Mouse (Mus musculus): ENCODE data around the gene Wwp2. TPM values are rescaled to one million over a fixed set of nuclear protein-coding genes. Genes with fewer than 3 reads are reported as not detected.

Gene Wwp2
- polyA plus RNA-seq, 1 experiment from 2014 or later = 84.3 TPM

DNA sequence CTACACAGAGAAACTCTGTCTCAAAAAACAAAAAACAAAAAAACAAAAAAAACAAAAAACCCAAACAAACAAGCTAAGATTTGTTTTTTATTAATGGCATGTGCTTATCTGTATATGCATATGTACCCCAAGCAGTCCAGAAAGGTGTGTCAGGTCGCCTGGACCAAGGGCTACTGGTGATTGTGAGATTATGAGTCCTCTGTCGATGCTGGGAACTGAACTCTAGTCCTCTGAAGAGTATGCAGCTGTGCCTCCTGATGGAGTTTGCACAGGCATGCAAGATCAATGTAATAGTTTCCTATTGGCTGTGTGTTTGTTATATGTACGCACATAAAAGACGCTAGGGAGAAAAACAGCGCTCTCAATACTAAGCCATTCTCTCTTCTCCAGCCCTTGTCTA, 74.0 kb downstream of the Wwp2 start:
- 92% methylated on average over 5 of the region's 5 CpGs for WGBS
- Histone ChIP-seq H3K27me3 (no peaks in the 10 kb centered on the region), H3K9ac (no peak overlapping the region), H3K4me1 (peaks cover 4% of the 10 kb centered on the region), H3K9me3 (replicated peaks) (no peaks in the 10 kb centered on the region), H3K4me2 (replicated peaks) (no peak overlapping the region), H3K27ac (replicated peaks) (no peak overlapping the region), H3K36me3 (0 out of 2 replicates have a peak, but pooled peaks cover 4% of the 10 kb centered on the region), H3K4me3 (replicated peaks) (no peak overlapping the region)
- ATAC-seq (ENCODE audit: insufficient number of reproducible peaks, low FRiP score, low TSS enrichment, low read depth) = no peak

DNA sequence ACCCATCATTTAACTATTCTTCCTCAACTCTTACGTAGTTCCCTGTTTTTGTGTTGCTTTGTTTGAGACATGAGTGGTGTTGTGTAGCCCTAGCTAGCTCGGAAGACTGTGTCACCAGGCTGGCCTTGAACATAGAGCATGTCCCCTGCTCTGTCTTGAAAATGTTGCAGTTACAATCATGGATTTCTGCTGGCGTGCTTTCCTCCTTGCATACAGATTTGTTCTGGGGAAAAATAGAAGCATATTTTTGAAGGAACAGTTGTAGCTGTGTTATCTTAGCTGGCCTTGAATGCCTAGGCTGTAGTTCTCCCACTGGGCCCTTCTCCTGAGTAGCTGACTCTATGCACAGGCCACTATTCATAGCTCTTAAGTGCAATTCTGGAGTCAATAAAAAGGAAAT, 74.6 kb downstream of the Wwp2 start:
- H3K9ac ChIP-seq = no peak overlapping the region
- no peak overlapping the region for H3K4me3 ChIP-seq (replicated peaks)
- 0 out of 2 replicates have a peak, but pooled peaks cover 4% of the 10 kb centered on the region for H3K36me3 ChIP-seq
- no peak overlapping the region for H3K4me2 ChIP-seq (replicated peaks)
- no peak for ATAC-seq (ENCODE audit: insufficient number of reproducible peaks, low FRiP score, low TSS enrichment, low read depth)
- H3K9me3 ChIP-seq (replicated peaks) = no peaks in the 10 kb centered on the region
- H3K27ac ChIP-seq (replicated peaks) = no peak overlapping the region
- H3K27me3 ChIP-seq = no peaks in the 10 kb centered on the region
- WGBS = 84% methylated on average over 3 of the region's 3 CpGs
- H3K4me1 ChIP-seq = 0 out of 2 replicates have a peak, but pooled peaks cover under 1% of the 10 kb centered on the region

DNA sequence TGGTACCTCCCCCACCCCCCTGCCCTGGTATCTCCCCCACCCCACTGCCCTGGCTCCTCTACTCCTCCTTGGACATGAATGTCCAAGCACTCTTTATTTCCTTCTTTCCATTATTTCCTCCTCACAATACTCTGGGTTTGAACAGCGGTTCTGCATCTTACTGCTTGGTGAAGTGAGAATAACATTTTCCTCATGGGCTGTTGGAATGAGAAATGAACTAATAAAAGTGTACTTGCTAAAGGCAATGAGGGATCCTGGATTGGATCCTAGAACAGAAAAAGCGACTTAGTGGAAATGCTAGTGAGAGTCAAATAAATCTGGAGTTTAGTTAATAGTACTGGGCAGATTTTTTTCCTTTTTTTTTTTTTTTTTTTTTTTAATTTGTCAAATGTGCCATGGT, 77.1 kb downstream of the Wwp2 start:
- no peaks in the 10 kb centered on the region for H3K27me3 ChIP-seq
- no peaks in the 10 kb centered on the region for H3K4me1 ChIP-seq
- WGBS = 91% methylated on average over 2 of the region's 2 CpGs
- no peak for ATAC-seq (ENCODE audit: insufficient number of reproducible peaks, low FRiP score, low TSS enrichment, low read depth)
- H3K4me3 ChIP-seq (replicated peaks) = no peak overlapping the region
- no peak overlapping the region for H3K4me2 ChIP-seq (replicated peaks)
- H3K36me3 ChIP-seq = no peaks in the 10 kb centered on the region
- no peaks in the 10 kb centered on the region for H3K9me3 ChIP-seq (replicated peaks)
- H3K27ac ChIP-seq (replicated peaks) = no peak overlapping the region
- no peak overlapping the region for H3K9ac ChIP-seq

DNA sequence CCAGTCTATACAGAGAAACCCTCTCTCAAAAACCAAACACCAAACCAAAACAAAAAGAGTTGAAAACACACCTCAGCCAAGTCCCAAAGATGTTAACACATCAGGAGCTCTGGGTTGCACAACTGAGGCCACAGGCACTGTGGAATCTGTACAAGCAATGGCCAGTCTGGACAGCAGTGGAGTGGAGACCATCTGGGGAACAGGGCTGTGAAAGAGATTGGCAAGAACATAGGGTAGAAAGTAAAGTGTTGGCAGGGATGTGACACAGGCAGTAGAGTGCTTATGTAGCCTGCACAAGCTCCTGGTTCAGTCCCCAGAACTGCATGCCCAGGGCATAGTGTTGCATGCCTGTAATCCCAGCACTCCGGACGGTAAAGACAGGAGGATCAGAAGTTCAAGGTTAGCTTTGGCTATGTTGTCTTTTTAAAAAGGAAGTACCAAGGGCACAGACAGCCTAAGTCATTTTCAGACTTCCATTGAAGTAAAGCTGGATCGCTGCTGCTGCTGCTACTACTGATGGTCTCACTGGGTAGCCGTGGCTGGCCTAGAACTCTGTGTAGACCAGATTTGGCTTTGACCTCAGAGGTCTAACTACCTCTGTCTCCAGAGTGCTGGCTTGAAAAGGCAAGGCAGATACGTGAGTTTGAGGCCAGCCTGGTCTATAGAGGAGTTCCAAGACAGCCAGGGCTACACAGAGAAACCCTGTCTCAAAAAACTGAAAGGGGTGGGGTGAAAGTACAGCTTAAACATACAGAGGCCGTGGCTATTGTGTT, 79.0 kb downstream of the Wwp2 start:
- no peaks in the 10 kb centered on the region for H3K27me3 ChIP-seq
- no peaks in the 10 kb centered on the region for H3K9me3 ChIP-seq (replicated peaks)
- WGBS = 86% methylated on average over 6 of the region's 6 CpGs
- no peak for ATAC-seq (ENCODE audit: insufficient number of reproducible peaks, low FRiP score, low TSS enrichment, low read depth)
- no peak overlapping the region for H3K27ac ChIP-seq (replicated peaks)
- no peak overlapping the region for H3K4me2 ChIP-seq (replicated peaks)
- no peak overlapping the region for H3K4me3 ChIP-seq (replicated peaks)
- no peak overlapping the region for H3K9ac ChIP-seq
- no peaks in the 10 kb centered on the region; the same call in 1 of the 2 replicates for H3K4me1 ChIP-seq
- H3K36me3 ChIP-seq = 0 out of 2 replicates have a peak, but pooled peaks cover 5% of the 10 kb centered on the region

DNA sequence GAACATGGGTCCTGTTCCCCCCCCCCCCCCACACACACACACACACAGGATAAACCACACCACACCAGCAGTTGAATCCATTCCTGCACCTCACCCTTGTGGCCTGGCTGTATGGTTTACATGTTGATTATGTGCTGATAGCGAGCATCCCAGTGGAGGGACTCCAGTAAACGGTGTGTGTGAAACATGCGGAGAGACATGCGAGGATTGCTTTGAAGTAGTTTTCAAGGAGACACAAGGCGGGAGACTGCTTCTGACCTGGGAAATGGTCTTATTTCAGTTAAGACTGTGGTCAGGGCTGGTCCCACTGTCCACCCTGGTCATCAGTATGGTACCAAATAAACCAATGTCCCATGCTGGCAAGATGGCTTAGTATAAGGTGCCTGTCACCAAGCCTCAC, 82.6 kb downstream of the Wwp2 start:
- Histone ChIP-seq H3K9me3 (replicated peaks) (no peaks in the 10 kb centered on the region), H3K36me3 (0 out of 2 replicates have a peak, but pooled peaks cover 5% of the 10 kb centered on the region), H3K4me2 (replicated peaks) (no peak overlapping the region), H3K27ac (replicated peaks) (peak overlapping the region; percentile 63), H3K9ac (no peak overlapping the region), H3K27me3 (no peaks in the 10 kb centered on the region), H3K4me3 (replicated peaks) (no peak overlapping the region), H3K4me1 (peaks cover 3% of the 10 kb centered on the region; the same call in 1 of the 2 replicates)
- no peak for ATAC-seq (ENCODE audit: insufficient number of reproducible peaks, low FRiP score, low TSS enrichment, low read depth)
- WGBS = 79% methylated on average over 5 of the region's 5 CpGs

DNA sequence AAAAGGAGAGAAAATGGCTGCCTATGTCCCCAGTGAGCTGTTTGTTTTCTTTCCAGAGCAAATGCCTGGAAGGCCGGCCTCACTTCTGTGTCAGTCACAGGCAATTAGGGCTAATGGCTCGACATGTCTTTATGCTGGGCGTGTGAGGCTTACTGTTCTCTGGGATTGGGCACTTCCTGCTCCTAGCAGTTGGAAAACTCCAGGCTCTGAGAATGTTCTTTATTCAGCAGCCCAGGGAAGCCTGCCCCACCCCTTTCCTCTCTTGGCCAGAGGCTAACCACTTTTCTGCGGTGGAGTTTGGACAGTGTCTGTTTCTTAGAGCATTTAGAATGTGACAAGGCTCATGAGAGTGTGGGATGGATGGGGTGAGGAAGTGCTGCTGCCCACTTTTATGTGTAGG, 83.7 kb downstream of the Wwp2 start:
- no peak overlapping the region for H3K4me2 ChIP-seq (replicated peaks)
- H3K27me3 ChIP-seq = no peaks in the 10 kb centered on the region
- no peak overlapping the region for H3K4me3 ChIP-seq (replicated peaks)
- peak; percentile 87 for ATAC-seq (ENCODE audit: insufficient number of reproducible peaks, low FRiP score, low TSS enrichment, low read depth)
- 5% methylated on average over 4 of the region's 4 CpGs for WGBS
- H3K9ac ChIP-seq = no peak overlapping the region
- no peaks in the 10 kb centered on the region for H3K9me3 ChIP-seq (replicated peaks)
- peaks cover 3% of the 10 kb centered on the region; the same call in 1 of the 2 replicates for H3K4me1 ChIP-seq
- peak overlapping the region; percentile 41; the same call in 1 of the 2 replicates for H3K27ac ChIP-seq (replicated peaks)
- H3K36me3 ChIP-seq = 0 out of 2 replicates have a peak, but pooled peaks cover 5% of the 10 kb centered on the region

DNA sequence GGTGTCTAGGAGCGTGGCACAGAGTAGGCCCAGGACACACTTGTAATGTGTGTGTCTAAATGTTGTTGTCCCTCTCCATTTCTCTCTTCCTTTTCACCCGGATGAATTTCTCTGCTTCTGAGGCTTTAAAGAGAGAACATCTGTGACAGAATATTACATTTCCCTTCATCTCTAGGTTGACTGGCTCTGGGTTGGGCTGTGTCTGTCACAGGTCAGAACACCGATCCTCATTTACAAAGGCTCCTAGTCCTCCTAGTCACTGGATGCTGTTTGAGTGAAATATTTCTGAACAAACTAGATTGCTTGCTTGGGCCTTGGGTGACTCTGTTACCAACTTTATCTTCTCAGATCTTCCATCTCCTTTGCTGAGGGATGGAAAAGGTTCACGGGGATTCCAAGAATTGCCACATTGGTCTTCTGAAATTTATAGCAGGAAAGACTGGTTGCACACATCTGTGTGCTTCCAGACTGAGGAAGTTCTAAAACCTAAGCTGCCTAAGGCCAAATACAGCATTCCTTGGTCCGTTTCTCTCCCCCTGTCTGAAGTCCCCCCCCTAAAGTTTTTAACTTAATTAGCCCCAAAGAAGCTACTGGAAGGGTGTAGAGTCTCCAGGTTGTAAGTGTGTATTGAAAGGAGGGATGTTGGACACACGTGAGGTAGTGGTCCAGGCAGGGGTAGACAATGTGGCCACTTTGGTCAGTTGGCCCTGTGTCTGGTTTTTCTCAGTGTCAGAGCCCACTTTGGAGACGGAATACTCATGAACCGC, 85.8 kb downstream of the Wwp2 start:
- Histone ChIP-seq H3K27ac (replicated peaks) (peak overlapping the region; percentile 51; the same call in 1 of the 2 replicates), H3K9me3 (replicated peaks) (no peaks in the 10 kb centered on the region), H3K4me1 (peaks cover 3% of the 10 kb centered on the region; the same call in 1 of the 2 replicates), H3K27me3 (no peaks in the 10 kb centered on the region), H3K9ac (no peak overlapping the region), H3K36me3 (0 out of 2 replicates have a peak, but pooled peaks cover 5% of the 10 kb centered on the region), H3K4me3 (replicated peaks) (no peak overlapping the region), H3K4me2 (replicated peaks) (no peak overlapping the region)
- peak; percentile 30; the same call in 1 of the 2 replicates for ATAC-seq (ENCODE audit: insufficient number of reproducible peaks, low FRiP score, low TSS enrichment, low read depth)
- 57% methylated on average over 8 of the region's 8 CpGs for WGBS

DNA sequence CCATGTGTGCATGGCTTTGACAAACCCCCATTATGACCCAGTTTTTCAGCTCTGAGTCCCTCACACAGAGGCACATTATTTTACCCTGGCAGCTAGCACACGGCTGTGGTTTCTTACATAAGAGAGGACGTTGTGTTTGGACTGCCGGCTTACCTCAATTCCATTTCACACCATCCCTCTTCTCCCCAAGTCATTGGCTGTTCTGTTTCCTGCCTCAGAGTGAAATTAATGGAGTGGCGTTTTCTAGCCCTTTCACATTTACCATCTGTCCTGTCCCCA, 86.3 kb downstream of the Wwp2 start:
- Histone ChIP-seq H3K27me3 (no peaks in the 10 kb centered on the region), H3K27ac (replicated peaks) (peak overlapping the region; percentile 51), H3K9ac (no peak overlapping the region), H3K4me2 (replicated peaks) (no peak overlapping the region), H3K4me3 (replicated peaks) (no peak overlapping the region), H3K9me3 (replicated peaks) (no peaks in the 10 kb centered on the region), H3K36me3 (0 out of 2 replicates have a peak, but pooled peaks cover 5% of the 10 kb centered on the region), H3K4me1 (peaks cover 3% of the 10 kb centered on the region; the same call in 1 of the 2 replicates)
- 0 out of 2 replicates have a peak, but pooled peaks have one; percentile 30 for ATAC-seq (ENCODE audit: insufficient number of reproducible peaks, low FRiP score, low TSS enrichment, low read depth)
- WGBS = 53% methylated on average over 4 of the region's 4 CpGs

DNA sequence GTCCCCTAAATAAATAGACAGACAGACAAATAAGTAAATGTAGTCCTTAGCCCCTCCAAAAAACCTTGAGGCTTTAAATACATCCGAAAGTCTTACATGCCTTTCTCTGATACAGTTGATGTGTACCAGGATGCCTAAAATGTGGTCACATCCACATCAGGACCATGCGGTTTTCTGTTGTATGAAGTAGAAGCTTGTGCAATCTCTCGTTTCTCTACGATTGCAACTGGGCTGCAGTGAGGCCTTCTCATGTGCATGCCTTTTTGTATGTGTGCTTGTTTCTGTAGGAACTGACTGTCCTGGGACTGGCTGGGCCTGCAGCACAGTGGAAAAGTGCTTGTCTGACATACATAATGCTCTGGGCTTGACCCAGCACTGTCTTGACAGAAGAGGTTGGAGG, 88.4 kb downstream of the Wwp2 start:
- no peak for ATAC-seq (ENCODE audit: insufficient number of reproducible peaks, low FRiP score, low TSS enrichment, low read depth)
- H3K9me3 ChIP-seq (replicated peaks) = no peaks in the 10 kb centered on the region
- no peak overlapping the region for H3K9ac ChIP-seq
- H3K27ac ChIP-seq (replicated peaks) = no peak overlapping the region
- H3K4me2 ChIP-seq (replicated peaks) = no peak overlapping the region
- H3K27me3 ChIP-seq = no peaks in the 10 kb centered on the region
- no peaks in the 10 kb centered on the region for H3K36me3 ChIP-seq
- no peak overlapping the region for H3K4me3 ChIP-seq (replicated peaks)
- 0 out of 2 replicates have a peak, but pooled peaks cover 3% of the 10 kb centered on the region for H3K4me1 ChIP-seq
- 82% methylated on average over 4 of the region's 4 CpGs for WGBS

DNA sequence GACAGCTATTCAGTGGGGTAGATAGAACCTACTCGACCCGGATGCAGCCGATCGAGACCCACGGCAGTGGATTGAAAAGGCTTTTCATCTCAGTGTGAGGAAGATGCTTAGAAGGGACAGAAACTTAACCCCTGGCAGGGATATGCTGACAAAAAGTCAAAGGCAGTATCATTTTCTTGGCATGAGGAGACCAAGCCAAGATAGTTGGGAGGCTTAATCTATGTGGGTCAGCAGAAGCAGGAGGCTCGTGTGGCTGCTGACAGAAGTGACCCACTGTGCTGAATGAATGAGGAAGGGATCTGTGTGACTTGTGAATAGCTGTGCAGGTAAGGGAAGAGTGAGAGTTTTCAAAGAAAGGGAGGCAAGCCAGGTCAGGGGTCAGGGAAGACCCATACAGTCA, 92.6 kb downstream of the Wwp2 start:
- Histone ChIP-seq H3K36me3 (no peaks in the 10 kb centered on the region), H3K4me2 (replicated peaks) (no peak overlapping the region), H3K9ac (no peak overlapping the region), H3K27ac (replicated peaks) (no peak overlapping the region), H3K27me3 (no peaks in the 10 kb centered on the region), H3K4me3 (replicated peaks) (no peak overlapping the region), H3K9me3 (replicated peaks) (no peaks in the 10 kb centered on the region), H3K4me1 (no peaks in the 10 kb centered on the region)
- WGBS = 77% methylated on average over 6 of the region's 6 CpGs
- no peak for ATAC-seq (ENCODE audit: insufficient number of reproducible peaks, low FRiP score, low TSS enrichment, low read depth)

DNA sequence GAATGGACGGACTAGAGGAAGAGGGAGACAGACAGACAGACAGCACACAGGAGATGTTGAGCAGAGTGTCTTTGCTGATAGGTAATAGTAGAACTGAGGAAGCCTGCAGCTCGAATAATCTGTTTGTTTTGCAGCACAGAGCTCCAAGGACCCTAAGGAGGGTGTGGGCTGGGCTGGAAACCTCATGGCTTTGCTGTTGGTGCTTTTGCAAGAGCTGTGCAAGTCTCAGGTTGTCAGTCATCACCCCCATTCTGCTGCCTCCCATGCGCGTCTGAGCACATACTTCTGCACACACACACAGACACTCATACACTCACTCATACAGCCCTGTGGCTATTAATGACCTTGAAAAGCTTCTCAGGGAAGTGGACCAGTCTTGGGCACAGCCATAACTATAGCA, 101.3 kb downstream of the Wwp2 start:
- 0 out of 2 replicates have a peak, but pooled peaks cover 6% of the 10 kb centered on the region for H3K36me3 ChIP-seq
- no peaks in the 10 kb centered on the region for H3K9me3 ChIP-seq (replicated peaks)
- no peak for ATAC-seq (ENCODE audit: insufficient number of reproducible peaks, low FRiP score, low TSS enrichment, low read depth)
- no peak overlapping the region for H3K9ac ChIP-seq
- no peak overlapping the region for H3K27ac ChIP-seq (replicated peaks)
- H3K4me3 ChIP-seq (replicated peaks) = no peak overlapping the region
- H3K27me3 ChIP-seq = no peaks in the 10 kb centered on the region
- no peaks in the 10 kb centered on the region for H3K4me1 ChIP-seq
- WGBS = 64% methylated on average over 4 of the region's 4 CpGs
- no peak overlapping the region for H3K4me2 ChIP-seq (replicated peaks)

All from embryonic facial prominence, embryonic 15.5 days (tissue).